Mouse (Mus musculus): ENCODE measurements around the gene Wwc1. TPM values are rescaled to one million over a fixed set of nuclear protein-coding genes. Genes with fewer than 3 reads are reported as not detected.

The Wwc1 gene
- total RNA-seq, 1 experiment: 30.4 TPM

DNA sequence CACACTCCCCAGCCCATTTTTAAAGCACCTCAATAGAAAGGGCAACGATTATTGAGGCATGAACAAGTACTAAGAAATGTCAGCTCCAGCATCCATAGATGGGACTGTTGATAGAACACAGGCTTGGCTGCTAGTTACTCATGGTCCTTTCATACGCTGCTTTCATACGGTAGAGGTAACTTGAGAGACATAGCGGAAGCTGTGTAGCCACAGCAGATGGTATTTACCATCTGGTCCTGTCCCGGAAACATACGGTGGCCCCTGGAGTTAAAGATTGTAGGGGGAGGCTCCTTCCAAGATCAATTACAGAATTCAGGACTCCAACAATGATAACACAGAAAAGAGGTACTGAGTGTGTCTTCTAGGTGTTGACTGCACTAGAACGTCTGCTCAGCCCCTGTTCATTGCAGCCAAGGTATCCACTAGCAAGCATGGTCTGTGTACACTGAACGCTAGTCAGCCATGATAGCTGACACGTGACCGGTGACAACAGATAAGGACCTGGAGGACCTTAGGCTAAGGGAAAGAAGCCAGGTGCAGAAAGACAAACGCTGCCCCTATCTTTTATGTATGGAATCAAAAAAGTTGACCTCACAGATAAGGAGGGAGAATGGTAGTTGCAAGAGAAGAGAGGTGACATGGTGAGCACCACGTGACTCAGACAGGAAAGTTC is 122.8 kb downstream of the Wwc1 start:
- TF ChIP-seq ZC3H11A (IDR thresholded peaks at IDR 0.05; ENCODE audit: borderline replicate concordance, low read depth, low read length) (no peak), CHD2 (IDR thresholded peaks at IDR 0.05; ENCODE audit: low read depth, low read length) (no peak), HCFC1 (IDR thresholded peaks at IDR 0.05; ENCODE audit: borderline replicate concordance, insufficient read depth, low read length) (no peak), MAFK (IDR thresholded peaks at IDR 0.05; ENCODE audit: insufficient read depth, low read depth, low read length) (no peak), ZNF384 (IDR thresholded peaks at IDR 0.05; ENCODE audit: low read depth, low read length) (no peak)
- no peaks in the 10 kb centered on the region for H3K4me1 ChIP-seq (ENCODE audit: control insufficient read depth in 2 of 2, insufficient read depth in 2 of 2, low read length in 2 of 2, poor library complexity in 1 of 2)
- H3K27ac ChIP-seq (ENCODE audit: insufficient read depth, low read depth, low read length, poor library complexity, severe bottlenecking): no peak overlapping the region
- no peak for DNase-seq (ENCODE audit: low read depth, low spot score)
- peaks cover 20% of the 10 kb centered on the region; the same call in 1 of the 2 replicates for H3K36me3 ChIP-seq (ENCODE audit: control insufficient read depth, insufficient read depth, low read length, poor library complexity, severe bottlenecking)
- H3K9me3 ChIP-seq (ENCODE audit: control insufficient read depth, insufficient read depth, low read depth, low read length): no peaks in the 10 kb centered on the region
- in situ Hi-C loops (cut with MboI; ENCODE audit: low sequenced_read_pairs in 2 of 2, unreplicated experiment in 2 of 2): loop anchor here (10.0 kb wide), 2 partner anchors 137 to 147 kb away; no protein-coding TSS in a partner anchor
- H3K4me3 ChIP-seq (ENCODE audit: insufficient read depth in 1 of 2, low read depth in 1 of 2, low read length in 2 of 2, poor library complexity in 1 of 2, severe bottlenecking in 1 of 2): no peak overlapping the region
- no peak overlapping the region for H3K9ac ChIP-seq (ENCODE audit: insufficient read depth, low read depth, low read length, poor library complexity, severe bottlenecking)

DNA sequence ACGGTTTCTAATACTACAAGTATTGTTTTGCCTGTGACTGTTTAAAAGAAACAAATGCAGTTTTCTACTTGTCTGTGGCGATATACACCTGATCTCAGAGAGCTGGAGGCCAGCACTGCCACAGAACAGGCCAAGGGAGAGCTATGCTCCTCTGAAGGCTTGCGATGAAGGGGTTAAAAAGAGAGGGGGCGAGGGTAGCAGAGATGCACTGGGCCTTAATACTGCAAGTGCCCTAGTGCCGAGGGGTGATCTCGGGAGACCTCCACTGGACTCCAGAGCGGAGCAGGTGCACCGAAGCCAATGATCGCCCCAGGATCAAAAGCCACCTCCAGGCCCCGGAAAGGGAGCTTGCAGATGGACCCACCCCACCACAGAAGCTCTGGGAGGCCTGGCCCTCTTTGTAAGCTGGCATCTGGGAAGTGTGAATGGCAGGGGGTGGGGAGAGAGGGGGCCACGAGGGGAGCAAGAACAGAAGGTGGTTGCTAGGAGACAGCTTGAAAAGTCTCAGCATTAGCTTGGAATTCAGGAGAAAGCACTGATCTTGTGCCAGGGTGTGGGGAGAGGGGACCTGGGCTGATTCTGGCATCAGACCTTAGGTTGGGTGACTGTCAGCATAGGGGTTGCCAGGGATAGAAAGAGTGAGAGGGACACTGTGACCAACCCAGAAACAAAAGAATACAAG is 123.8 kb downstream of the Wwc1 start:
- H3K4me3 ChIP-seq (ENCODE audit: insufficient read depth in 1 of 2, low read depth in 1 of 2, low read length in 2 of 2, poor library complexity in 1 of 2, severe bottlenecking in 1 of 2): no peak overlapping the region
- no peak overlapping the region for H3K27ac ChIP-seq (ENCODE audit: insufficient read depth, low read depth, low read length, poor library complexity, severe bottlenecking)
- H3K36me3 ChIP-seq (ENCODE audit: control insufficient read depth, insufficient read depth, low read length, poor library complexity, severe bottlenecking): peaks cover 21% of the 10 kb centered on the region; the same call in 1 of the 2 replicates
- no peak overlapping the region for H3K9ac ChIP-seq (ENCODE audit: insufficient read depth, low read depth, low read length, poor library complexity, severe bottlenecking)
- no peaks in the 10 kb centered on the region for H3K4me1 ChIP-seq (ENCODE audit: control insufficient read depth in 2 of 2, insufficient read depth in 2 of 2, low read length in 2 of 2, poor library complexity in 1 of 2)
- no peaks in the 10 kb centered on the region for H3K9me3 ChIP-seq (ENCODE audit: control insufficient read depth, insufficient read depth, low read depth, low read length)
- no peak for DNase-seq (ENCODE audit: low read depth, low spot score)
- in situ Hi-C loops (cut with MboI; ENCODE audit: low sequenced_read_pairs in 2 of 2, unreplicated experiment in 2 of 2): loop anchor here (10.0 kb wide), 2 partner anchors 138 to 148 kb away; no protein-coding TSS in a partner anchor
- TF ChIP-seq CHD2 (IDR thresholded peaks at IDR 0.05; ENCODE audit: low read depth, low read length) (no peak), ZNF384 (IDR thresholded peaks at IDR 0.05; ENCODE audit: low read depth, low read length) (no peak), ZC3H11A (IDR thresholded peaks at IDR 0.05; ENCODE audit: borderline replicate concordance, low read depth, low read length) (no peak), MAFK (IDR thresholded peaks at IDR 0.05; ENCODE audit: insufficient read depth, low read depth, low read length) (no peak)

DNA sequence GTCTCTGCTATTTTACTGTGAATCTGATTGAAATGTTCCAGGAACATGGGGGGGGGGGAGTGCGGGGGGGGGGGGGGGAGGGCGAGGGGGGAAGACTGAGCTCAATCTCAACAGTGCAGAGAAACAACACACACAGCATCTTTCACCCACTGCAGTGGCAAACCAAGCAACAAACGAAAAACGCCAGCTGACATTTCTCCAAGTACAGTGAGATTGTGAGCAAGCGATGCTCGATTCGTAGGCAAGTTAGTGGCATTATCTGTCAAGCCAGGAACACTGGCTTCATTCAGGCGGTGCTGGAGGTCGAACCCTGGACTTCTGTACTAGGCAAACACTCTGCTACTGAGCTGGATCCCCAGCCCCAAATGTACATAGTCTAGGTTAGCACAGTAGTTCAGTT is 124.8 kb downstream of the Wwc1 start:
- Histone ChIP-seq H3K27ac (ENCODE audit: insufficient read depth, low read depth, low read length, poor library complexity, severe bottlenecking) (no peak overlapping the region), H3K9ac (ENCODE audit: insufficient read depth, low read depth, low read length, poor library complexity, severe bottlenecking) (no peak overlapping the region), H3K4me3 (ENCODE audit: insufficient read depth in 1 of 2, low read depth in 1 of 2, low read length in 2 of 2, poor library complexity in 1 of 2, severe bottlenecking in 1 of 2) (no peak overlapping the region), H3K9me3 (ENCODE audit: control insufficient read depth, insufficient read depth, low read depth, low read length) (no peaks in the 10 kb centered on the region), H3K36me3 (ENCODE audit: control insufficient read depth, insufficient read depth, low read length, poor library complexity, severe bottlenecking) (peaks cover 22% of the 10 kb centered on the region; the same call in 1 of the 2 replicates), H3K4me1 (ENCODE audit: control insufficient read depth in 2 of 2, insufficient read depth in 2 of 2, low read length in 2 of 2, poor library complexity in 1 of 2) (no peaks in the 10 kb centered on the region)
- DNase-seq (ENCODE audit: low read depth, low spot score): no peak
- TF ChIP-seq ZNF384 (IDR thresholded peaks at IDR 0.05; ENCODE audit: low read depth, low read length) (no peak), HCFC1 (IDR thresholded peaks at IDR 0.05; ENCODE audit: borderline replicate concordance, insufficient read depth, low read length) (no peak), ZC3H11A (IDR thresholded peaks at IDR 0.05; ENCODE audit: borderline replicate concordance, low read depth, low read length) (no peak), MAFK (IDR thresholded peaks at IDR 0.05; ENCODE audit: insufficient read depth, low read depth, low read length) (no peak), CHD2 (IDR thresholded peaks at IDR 0.05; ENCODE audit: low read depth, low read length) (no peak)
- in situ Hi-C loops (cut with MboI; ENCODE audit: low sequenced_read_pairs in 2 of 2, unreplicated experiment in 2 of 2): loop anchor here (10.0 kb wide), 2 partner anchors 139 to 149 kb away; no protein-coding TSS in a partner anchor

DNA sequence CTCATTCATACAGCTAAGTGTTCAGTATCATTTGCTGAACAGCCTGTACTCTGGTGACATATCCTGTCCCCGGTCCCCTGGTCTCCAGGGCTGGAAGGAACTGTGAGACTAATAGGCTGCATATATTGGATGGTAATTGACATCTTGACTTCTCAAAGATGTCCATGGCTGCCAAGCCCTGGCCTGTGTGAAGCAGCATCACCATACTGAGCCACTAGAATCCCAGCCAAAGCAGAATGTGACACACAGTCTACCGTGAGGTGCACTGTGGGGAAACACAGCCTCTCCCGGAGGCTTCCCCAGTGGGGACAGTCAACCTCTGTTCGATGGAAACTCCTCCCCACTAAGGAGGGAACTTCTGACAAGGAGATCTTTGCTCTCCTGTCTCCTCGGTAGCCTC is 125.4 kb downstream of the Wwc1 start:
- H3K36me3 ChIP-seq (ENCODE audit: control insufficient read depth, insufficient read depth, low read length, poor library complexity, severe bottlenecking): peaks cover 21% of the 10 kb centered on the region; the same call in 1 of the 2 replicates
- no peak for DNase-seq (ENCODE audit: low read depth, low spot score)
- TF ChIP-seq HCFC1 (IDR thresholded peaks at IDR 0.05; ENCODE audit: borderline replicate concordance, insufficient read depth, low read length): no peak
- no peak for TF ChIP-seq CHD2 (IDR thresholded peaks at IDR 0.05; ENCODE audit: low read depth, low read length)
- TF ChIP-seq MAFK (IDR thresholded peaks at IDR 0.05; ENCODE audit: insufficient read depth, low read depth, low read length): no peak
- TF ChIP-seq ZC3H11A (IDR thresholded peaks at IDR 0.05; ENCODE audit: borderline replicate concordance, low read depth, low read length): no peak
- TF ChIP-seq ZNF384 (IDR thresholded peaks at IDR 0.05; ENCODE audit: low read depth, low read length): no peak
- no peaks in the 10 kb centered on the region for H3K4me1 ChIP-seq (ENCODE audit: control insufficient read depth in 2 of 2, insufficient read depth in 2 of 2, low read length in 2 of 2, poor library complexity in 1 of 2)
- no peaks in the 10 kb centered on the region for H3K9me3 ChIP-seq (ENCODE audit: control insufficient read depth, insufficient read depth, low read depth, low read length)
- H3K9ac ChIP-seq (ENCODE audit: insufficient read depth, low read depth, low read length, poor library complexity, severe bottlenecking): no peak overlapping the region
- H3K27ac ChIP-seq (ENCODE audit: insufficient read depth, low read depth, low read length, poor library complexity, severe bottlenecking): no peak overlapping the region
- H3K4me3 ChIP-seq (ENCODE audit: insufficient read depth in 1 of 2, low read depth in 1 of 2, low read length in 2 of 2, poor library complexity in 1 of 2, severe bottlenecking in 1 of 2): no peak overlapping the region
- in situ Hi-C loops (cut with MboI; ENCODE audit: low sequenced_read_pairs in 2 of 2, unreplicated experiment in 2 of 2): loop anchor here (10.0 kb wide), 2 partner anchors 140 to 150 kb away; no protein-coding TSS in a partner anchor

Measured in ES-E14 (cell line).